Mouse (Mus musculus) testis, adult 2 months (tissue): ENCODE measurements around the gene Sbk1.
"Not testable (repeated sequence)": the region's sequence is repeated elsewhere in the genome, so short reads cannot be mapped to it uniquely, and the experiment has no call there.

Source experiments
- CTCF ChIP-seq: fragments of 200-500 bp; IDR thresholded peaks from 2 replicates; pipeline ENCODE4 v1.5.1; 2012; ENCODE audit warnings: low read depth, mild to moderate bottlenecking, inconsistent platforms, low read length, moderate library complexity; ENCODE audit not compliant: control insufficient read depth, insufficient read depth, insufficient replicate concordance
- POLR2A ChIP-seq: fragments of 200-500 bp; IDR thresholded peaks from 2 replicates; pipeline ENCODE4 v1.6.1; 2012; ENCODE audit warnings: low read depth, mild to moderate bottlenecking, inconsistent platforms, low read length, moderate library complexity; ENCODE audit not compliant: control insufficient read depth

DNA sequence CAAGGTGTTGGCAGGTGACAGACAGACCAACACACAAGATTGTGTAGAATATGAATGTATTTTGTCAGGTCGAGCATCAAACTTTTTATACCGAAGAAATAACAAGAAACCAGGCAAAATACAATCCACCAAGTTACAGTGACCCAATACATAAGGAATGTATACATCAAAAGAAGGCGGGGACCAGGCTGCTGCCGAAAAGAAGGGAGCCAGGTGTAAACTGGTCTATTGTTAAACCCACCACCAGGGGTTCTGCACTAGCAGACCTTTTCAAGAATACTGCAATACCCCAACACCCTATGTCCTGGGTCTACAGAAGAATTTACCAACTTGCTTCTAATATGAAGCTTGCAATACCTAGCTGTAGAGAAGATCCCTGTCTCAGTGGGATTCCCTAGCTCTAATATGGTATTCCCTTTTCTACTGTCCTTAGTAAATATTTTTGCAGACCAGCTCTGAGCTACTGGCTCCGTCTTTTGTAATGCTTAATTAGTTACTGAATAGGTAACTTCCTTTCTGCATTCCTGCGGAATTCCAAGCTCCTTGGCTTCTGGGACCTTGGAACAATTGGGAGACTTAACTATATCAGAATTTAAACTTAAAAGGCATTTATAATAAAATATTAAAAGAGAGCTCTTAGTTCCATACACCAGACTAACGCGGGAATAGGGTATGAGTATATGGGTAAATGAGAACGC lies 53.3 kb downstream of the Sbk1 start:
- not testable (repeated sequence) for TF ChIP-seq CTCF, POLR2A
